Mouse (Mus musculus) G1E-ER4 (cell line): ENCODE results near the gene Ahsg. TPM values are rescaled to one million over a fixed set of nuclear protein-coding genes. Genes with fewer than 3 reads are reported as not detected.

Experiments
- GATA1 ChIP-seq: IDR thresholded peaks from one replicate; pipeline ENCODE4 v1.8.0; 2012; ENCODE audit warnings: low read length, inconsistent platforms
- polyA plus RNA-seq: library from polyadenylated mRNA; stranded (reverse); fragments of >175 nt; gene quantifications from 2 replicates; pipeline ENCODE4 v1.2.3, GENCODE M21; 2012

Ahsg gene
- polyA plus RNA-seq, 1 experiment, result 0.21 TPM

GRCm38 (mm10) chr16:22912886-22913285 lies 21.8 kb downstream of the Ahsg start:
- no peak for TF ChIP-seq GATA1

DNA sequence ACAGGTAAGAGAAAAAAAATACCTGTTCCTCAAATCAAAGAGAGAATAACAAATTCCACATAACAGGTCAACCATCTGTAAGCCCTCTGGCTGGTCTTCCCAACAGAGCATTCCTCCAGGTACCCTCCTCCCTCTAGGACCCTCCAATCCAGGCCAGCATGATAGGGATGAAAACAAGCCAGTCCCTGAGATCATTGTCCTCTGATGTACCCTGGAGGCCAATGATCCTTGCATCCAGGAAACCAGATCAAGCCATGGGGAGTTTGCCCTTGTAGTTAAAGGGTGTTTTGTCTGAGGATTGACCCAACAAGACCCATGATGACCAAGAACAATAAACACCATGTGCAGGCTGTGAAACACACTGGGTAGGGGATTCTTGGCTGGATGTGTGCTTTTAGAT lies 23.2 kb downstream of the Ahsg start:
- no peak for TF ChIP-seq GATA1

DNA sequence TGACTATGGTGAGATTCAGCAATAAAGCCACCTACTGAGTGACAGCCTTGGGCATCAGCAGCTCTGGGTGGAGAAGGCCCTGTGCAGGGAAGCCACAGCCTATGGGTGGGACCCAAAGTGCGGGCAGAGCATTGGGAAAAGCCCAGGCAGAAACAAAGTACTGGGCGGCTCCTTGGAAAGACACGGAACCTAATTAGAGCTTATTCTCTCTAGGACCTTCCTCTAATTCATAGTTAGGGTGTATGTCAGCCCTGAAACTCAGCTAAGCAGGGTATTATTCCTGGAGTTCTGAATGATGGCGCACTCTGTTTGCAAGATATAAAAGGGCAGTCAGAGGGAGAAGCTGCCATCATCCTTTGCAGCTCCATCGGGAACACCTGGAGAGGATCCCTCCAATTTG lies 27.0 kb downstream of the Ahsg start, which contains the start of gene Fetub:
TSS of gene Fetub (plus strand) at position 301 of the 400 bp plus-strand sequence.
- TF ChIP-seq GATA1, result no peak

DNA sequence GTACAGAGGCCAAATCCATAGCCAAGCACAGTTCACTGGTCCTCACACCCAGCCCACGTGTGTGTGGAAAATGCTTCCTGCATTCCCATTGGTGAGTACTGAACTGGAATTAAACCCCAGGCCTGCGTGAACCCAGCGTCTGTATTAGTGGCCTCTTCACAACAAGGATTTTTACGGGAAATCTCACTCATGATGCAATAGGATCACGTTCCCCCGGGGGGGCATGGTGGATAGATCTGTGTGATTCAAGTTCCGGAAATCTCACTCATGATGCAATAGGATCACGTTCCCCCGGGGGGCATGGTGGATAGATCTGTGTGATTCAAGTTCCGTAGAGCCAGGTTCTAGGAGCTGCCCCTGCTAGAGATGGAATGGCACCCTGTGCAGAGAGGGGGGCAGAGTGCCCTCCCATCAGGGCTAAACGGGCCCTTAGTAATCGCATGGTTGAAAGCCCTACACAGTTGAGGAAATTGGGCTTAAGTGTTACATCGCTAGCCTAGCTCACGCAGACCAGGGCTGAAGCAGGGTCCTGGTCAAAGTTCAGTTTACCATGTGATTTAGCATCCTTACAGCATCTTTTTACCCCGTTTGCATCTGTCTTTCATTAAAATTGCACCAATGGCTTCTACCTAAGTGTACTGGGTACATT lies 27.7 kb downstream of the Ahsg start:
- no peak for TF ChIP-seq GATA1

- TF ChIP-seq GATA1, result no peak
Measured at GRCm38 (mm10) chr16:22919971-22920854, 29.1 kb downstream of the Ahsg start.

- no peak for TF ChIP-seq GATA1
Measured at GRCm38 (mm10) chr16:22921761-22922160, 30.7 kb downstream of the Ahsg start.

DNA sequence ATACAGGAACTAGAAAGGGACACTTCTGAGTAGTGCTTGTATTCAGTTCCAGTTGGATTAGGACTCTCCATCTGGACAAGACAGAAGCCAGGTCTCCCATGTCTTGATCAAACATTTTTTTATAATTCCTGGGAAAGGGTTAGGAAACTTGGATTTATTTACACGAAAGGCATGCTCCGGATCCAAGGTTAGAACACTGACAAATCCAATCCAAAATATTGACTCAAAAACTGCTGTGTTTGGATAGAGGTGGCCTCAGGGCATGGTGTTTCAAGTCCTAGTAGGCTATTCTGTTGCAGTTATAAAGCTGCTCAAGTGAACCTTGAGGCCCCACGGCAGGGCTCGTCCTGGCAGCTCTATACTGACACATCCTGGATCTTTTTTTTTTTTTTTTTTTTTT lies 31.4 kb downstream of the Ahsg start:
- TF ChIP-seq GATA1, result no peak

GRCm38 (mm10) chr16:22929575-22929974 lies 38.5 kb downstream of the Ahsg start:
- no peak for TF ChIP-seq GATA1

- no peak for TF ChIP-seq GATA1
Measured at GRCm38 (mm10) chr16:22931431-22932200, 40.5 kb downstream of the Ahsg start.

- no peak for TF ChIP-seq GATA1
Measured at GRCm38 (mm10) chr16:22937631-22938030, 46.6 kb downstream of the Ahsg start.

GRCm38 (mm10) chr16:22938541-22938940 lies 47.5 kb downstream of the Ahsg start:
- no peak for TF ChIP-seq GATA1

- no peak for TF ChIP-seq GATA1
Measured at GRCm38 (mm10) chr16:22939120-22939695, 48.1 kb downstream of the Ahsg start.

DNA sequence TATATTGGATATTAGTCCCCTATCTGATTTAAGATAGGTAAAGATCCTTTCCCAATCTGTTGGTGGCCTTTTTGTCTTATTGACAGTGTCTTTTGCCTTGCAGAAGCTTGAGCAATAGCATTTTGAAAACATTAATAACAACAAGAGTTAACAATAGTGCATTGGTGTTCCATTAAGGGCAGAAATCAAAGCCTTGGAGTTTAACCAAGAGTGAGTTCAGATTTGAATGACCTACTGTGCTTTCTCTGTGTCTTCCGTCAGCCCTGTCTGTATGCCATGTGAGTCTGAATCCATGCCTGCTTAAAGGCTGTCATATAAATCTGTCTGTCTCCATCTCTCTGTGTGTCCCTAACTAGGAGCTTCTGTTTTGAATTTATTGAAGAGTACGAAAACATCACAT lies 56.3 kb downstream of the Ahsg start:
- no peak for TF ChIP-seq GATA1

Other genes starting within 250 kb of the Ahsg start
- gene Dgkg, start 234.1 kb upstream of the Ahsg start, polyA plus RNA-seq, result not detected in 2 replicates
- not detected in 2 replicates for gene Crygs, start 79.7 kb upstream of the Ahsg start, polyA plus RNA-seq
- 1.9 and 2.9 TPM in 2 replicates for gene Tbccd1, start 33.6 kb upstream of the Ahsg start, polyA plus RNA-seq
- 29.1 and 44.1 TPM in 2 replicates for gene Dnajb11, start 33.4 kb upstream of the Ahsg start, polyA plus RNA-seq
- 3.9 and 4.9 TPM in 2 replicates for gene Fetub, start 27.1 kb downstream of the Ahsg start, polyA plus RNA-seq
- gene Hrg, start 59.8 kb downstream of the Ahsg start, polyA plus RNA-seq, result not detected in 2 replicates
- gene Kng2, start 138.2 kb downstream of the Ahsg start, polyA plus RNA-seq, result not detected in 2 replicates
- gene Kng1, start 166.6 kb downstream of the Ahsg start, polyA plus RNA-seq, result not detected in 2 replicates
- gene Eif4a2, start 216.2 kb downstream of the Ahsg start, polyA plus RNA-seq, result 2.1 and 4.3 TPM in 2 replicates
- 15.7 and 57.6 TPM in 2 replicates for gene Rfc4, start 236.5 kb downstream of the Ahsg start, polyA plus RNA-seq